Mouse (Mus musculus): ENCODE measurements around the gene Desi1. TPM values are rescaled to one million over a fixed set of nuclear protein-coding genes. Genes with fewer than 3 reads are reported as not detected.
A peak's percentile ranks its signal among the peaks of the same experiment; 100 is the strongest.

Gene Desi1
- polyA plus RNA-seq, 1 experiment from 2014 or later = 23.8 TPM

GRCm38 (mm10) chr15:82027276-82027675, 6.4 kb downstream of the Desi1 start:
- H3K27ac ChIP-seq (ENCODE audit: low read depth, low read length) = no peak overlapping the region
- no peaks in the 10 kb centered on the region for H3K27me3 ChIP-seq (ENCODE audit: control insufficient read depth, insufficient read depth, low read length)
- H3K9me3 ChIP-seq (replicated peaks; ENCODE audit: control insufficient read depth, low read length) = no peaks in the 10 kb centered on the region
- H3K4me2 ChIP-seq = no peak overlapping the region
- ATAC-seq (replicated peaks; ENCODE audit: insufficient number of reproducible peaks, low FRiP score, low TSS enrichment) = no peak
- no peak overlapping the region for H3K4me3 ChIP-seq (ENCODE audit: low read depth, low read length)
- H3K9ac ChIP-seq (ENCODE audit: low read depth, low read length) = no peak overlapping the region
- H3K4me1 ChIP-seq (ENCODE audit: control insufficient read depth, insufficient read depth, low read length) = no peaks in the 10 kb centered on the region
- 91% methylated on average over 7 of the region's 7 CpGs for WGBS (ENCODE audit: insufficient replicate concordance)
- H3K36me3 ChIP-seq (ENCODE audit: control insufficient read depth, insufficient read depth, low read length) = peaks cover 42% of the 10 kb centered on the region

GRCm38 (mm10) chr15:82023965-82024635, 9.6 kb downstream of the Desi1 start:
- no peak overlapping the region for H3K27ac ChIP-seq (ENCODE audit: low read depth, low read length)
- 90% methylated on average over 6 of the region's 6 CpGs for WGBS (ENCODE audit: insufficient replicate concordance)

GRCm38 (mm10) chr15:82022535-82023088, 11.1 kb downstream of the Desi1 start:
- Histone ChIP-seq H3K27me3 (ENCODE audit: control insufficient read depth, insufficient read depth, low read length) (no peaks in the 10 kb centered on the region), H3K9me3 (replicated peaks; ENCODE audit: control insufficient read depth, low read length) (no peaks in the 10 kb centered on the region), H3K27ac (ENCODE audit: low read depth, low read length) (no peak overlapping the region), H3K9ac (ENCODE audit: low read depth, low read length) (no peak overlapping the region), H3K4me3 (ENCODE audit: low read depth, low read length) (no peak overlapping the region), H3K4me1 (ENCODE audit: control insufficient read depth, insufficient read depth, low read length) (peaks cover 3% of the 10 kb centered on the region; the same call in 1 of the 2 replicates), H3K36me3 (ENCODE audit: control insufficient read depth, insufficient read depth, low read length) (peaks cover 31% of the 10 kb centered on the region), H3K4me2 (no peak overlapping the region)
- no peak for ATAC-seq (replicated peaks; ENCODE audit: insufficient number of reproducible peaks, low FRiP score, low TSS enrichment)
- 86% methylated on average over 13 of the region's 13 CpGs for WGBS (ENCODE audit: insufficient replicate concordance)

More at GRCm38 (mm10) chr15:82023965-82024635, 9.6 kb downstream of the Desi1 start:
- H3K36me3 ChIP-seq (ENCODE audit: control insufficient read depth, insufficient read depth, low read length) = peaks cover 34% of the 10 kb centered on the region
- ATAC-seq (replicated peaks; ENCODE audit: insufficient number of reproducible peaks, low FRiP score, low TSS enrichment) = no peak
- H3K4me2 ChIP-seq = no peak overlapping the region
- H3K9me3 ChIP-seq (replicated peaks; ENCODE audit: control insufficient read depth, low read length) = no peaks in the 10 kb centered on the region
- H3K4me1 ChIP-seq (ENCODE audit: control insufficient read depth, insufficient read depth, low read length) = peaks cover 2% of the 10 kb centered on the region; the same call in 1 of the 2 replicates
- no peak overlapping the region for H3K9ac ChIP-seq (ENCODE audit: low read depth, low read length)
- H3K27me3 ChIP-seq (ENCODE audit: control insufficient read depth, insufficient read depth, low read length) = no peaks in the 10 kb centered on the region
- H3K4me3 ChIP-seq (ENCODE audit: low read depth, low read length) = no peak overlapping the region

- Histone ChIP-seq H3K4me2 (no peak overlapping the region), H3K27ac (ENCODE audit: low read depth, low read length) (no peak overlapping the region), H3K9me3 (replicated peaks; ENCODE audit: control insufficient read depth, low read length) (no peaks in the 10 kb centered on the region), H3K4me3 (ENCODE audit: low read depth, low read length) (no peak overlapping the region), H3K27me3 (ENCODE audit: control insufficient read depth, insufficient read depth, low read length) (no peaks in the 10 kb centered on the region), H3K36me3 (ENCODE audit: control insufficient read depth, insufficient read depth, low read length) (peaks cover 18% of the 10 kb centered on the region), H3K9ac (ENCODE audit: low read depth, low read length) (no peak overlapping the region), H3K4me1 (ENCODE audit: control insufficient read depth, insufficient read depth, low read length) (peaks cover 8% of the 10 kb centered on the region)
- ATAC-seq (replicated peaks; ENCODE audit: insufficient number of reproducible peaks, low FRiP score, low TSS enrichment) = no peak
- WGBS (ENCODE audit: insufficient replicate concordance) = 47% methylated on average over 3 of the region's 3 CpGs
These were observed 14.4 kb downstream of the Desi1 start for GRCm38 (mm10) chr15:82019288-82019687.

- Histone ChIP-seq H3K27ac (ENCODE audit: low read depth, low read length) (no peak overlapping the region), H3K27me3 (ENCODE audit: control insufficient read depth, insufficient read depth, low read length) (no peaks in the 10 kb centered on the region), H3K9ac (ENCODE audit: low read depth, low read length) (no peak overlapping the region), H3K4me1 (ENCODE audit: control insufficient read depth, insufficient read depth, low read length) (peaks cover 8% of the 10 kb centered on the region), H3K36me3 (ENCODE audit: control insufficient read depth, insufficient read depth, low read length) (peaks cover 5% of the 10 kb centered on the region), H3K4me3 (ENCODE audit: low read depth, low read length) (no peak overlapping the region), H3K9me3 (replicated peaks; ENCODE audit: control insufficient read depth, low read length) (no peaks in the 10 kb centered on the region), H3K4me2 (peak overlapping the region; percentile 24)
- no peak for ATAC-seq (replicated peaks; ENCODE audit: insufficient number of reproducible peaks, low FRiP score, low TSS enrichment)
- 76% methylated on average over 4 of the region's 4 CpGs for WGBS (ENCODE audit: insufficient replicate concordance)
These were observed 16.2 kb downstream of the Desi1 start for GRCm38 (mm10) chr15:82017461-82017860.

GRCm38 (mm10) chr15:82016830-82017229, 16.8 kb downstream of the Desi1 start:
- Histone ChIP-seq H3K4me1 (ENCODE audit: control insufficient read depth, insufficient read depth, low read length) (peaks cover 8% of the 10 kb centered on the region), H3K9me3 (replicated peaks; ENCODE audit: control insufficient read depth, low read length) (no peaks in the 10 kb centered on the region), H3K4me2 (peak overlapping the region; percentile 95), H3K4me3 (ENCODE audit: low read depth, low read length) (peak overlapping the region; percentile 93), H3K27ac (ENCODE audit: low read depth, low read length) (peak overlapping the region; percentile 78), H3K36me3 (ENCODE audit: control insufficient read depth, insufficient read depth, low read length) (peaks cover 4% of the 10 kb centered on the region), H3K9ac (ENCODE audit: low read depth, low read length) (peak overlapping the region; percentile 76), H3K27me3 (ENCODE audit: control insufficient read depth, insufficient read depth, low read length) (no peaks in the 10 kb centered on the region)
- ATAC-seq (replicated peaks; ENCODE audit: insufficient number of reproducible peaks, low FRiP score, low TSS enrichment) = no peak
- 21% methylated on average over 6 of the region's 6 CpGs for WGBS (ENCODE audit: insufficient replicate concordance)

GRCm38 (mm10) chr15:82016101-82016808, 17.4 kb downstream of the Desi1 start:
- peak; percentile 95 for ATAC-seq (replicated peaks; ENCODE audit: insufficient number of reproducible peaks, low FRiP score, low TSS enrichment)
- Histone ChIP-seq H3K27ac (ENCODE audit: low read depth, low read length) (peak overlapping the region; percentile 78), H3K4me1 (ENCODE audit: control insufficient read depth, insufficient read depth, low read length) (peaks cover 8% of the 10 kb centered on the region), H3K9me3 (replicated peaks; ENCODE audit: control insufficient read depth, low read length) (no peaks in the 10 kb centered on the region), H3K27me3 (ENCODE audit: control insufficient read depth, insufficient read depth, low read length) (no peaks in the 10 kb centered on the region), H3K4me2 (peak overlapping the region; percentile 95), H3K4me3 (ENCODE audit: low read depth, low read length) (peak overlapping the region; percentile 93), H3K36me3 (ENCODE audit: control insufficient read depth, insufficient read depth, low read length) (peaks cover 4% of the 10 kb centered on the region), H3K9ac (ENCODE audit: low read depth, low read length) (peak overlapping the region; percentile 88)
- under 1% methylated on average over 53 of the region's 53 CpGs for WGBS (ENCODE audit: insufficient replicate concordance)

- WGBS (ENCODE audit: insufficient replicate concordance) = under 1% methylated on average over 39 of the region's 39 CpGs
- Histone ChIP-seq H3K9ac (ENCODE audit: low read depth, low read length) (peak overlapping the region; percentile 88), H3K4me2 (peak overlapping the region; percentile 95), H3K9me3 (replicated peaks; ENCODE audit: control insufficient read depth, low read length) (no peaks in the 10 kb centered on the region), H3K36me3 (ENCODE audit: control insufficient read depth, insufficient read depth, low read length) (peaks cover 4% of the 10 kb centered on the region), H3K27me3 (ENCODE audit: control insufficient read depth, insufficient read depth, low read length) (no peaks in the 10 kb centered on the region), H3K4me1 (ENCODE audit: control insufficient read depth, insufficient read depth, low read length) (peaks cover 8% of the 10 kb centered on the region), H3K27ac (ENCODE audit: low read depth, low read length) (peak overlapping the region; percentile 78), H3K4me3 (ENCODE audit: low read depth, low read length) (peak overlapping the region; percentile 93)
- peak; percentile 66 for ATAC-seq (replicated peaks; ENCODE audit: insufficient number of reproducible peaks, low FRiP score, low TSS enrichment)
These were observed 18.1 kb downstream of the Desi1 start for GRCm38 (mm10) chr15:82015392-82016100.
